Mouse (Mus musculus) heart, postnatal 0 days (tissue): Measurements from ENCODE around the gene Tssk1. TPM values are rescaled to one million over a fixed set of nuclear protein-coding genes. Genes with fewer than 3 reads are reported as not detected.

Experiments used
- ATAC-seq: fragments of 200-750 bp; cut with Nextera tagmentation; 2 replicates; pipeline ENCODE4 v1.8.0; 2017; ENCODE audit warnings: low read depth, moderate number of reproducible peaks, moderate library complexity; ENCODE audit not compliant: insufficient read depth
- DNase-seq: peaks from one replicate; pipeline ENCODE4 v3.0.0-alpha.2; 2016; ENCODE audit warnings: low spot score
- H3K27ac ChIP-seq: fragments of 300-500 bp; sonication (generic); 2 replicates; pipeline ENCODE4 v1.5.1; 2014; ENCODE audit warnings: low read depth, mild to moderate bottlenecking
- H3K27me3 ChIP-seq: fragments of 300-500 bp; sonication (generic); 2 replicates; pipeline ENCODE4 v1.6.1; 2014; ENCODE audit warnings: low read length, mixed read lengths; ENCODE audit not compliant: control insufficient read depth, insufficient read depth
- H3K36me3 ChIP-seq: fragments of 300-500 bp; sonication (generic); replicated peaks from 2 replicates; pipeline ENCODE4 v1.6.1; 2014; ENCODE audit warnings: low read length, mixed read lengths; ENCODE audit not compliant: control insufficient read depth, insufficient read depth
- H3K4me1 ChIP-seq: fragments of 300-500 bp; sonication (generic); 2 replicates; pipeline ENCODE4 v1.6.1; 2014; ENCODE audit warnings: antibody characterized with exemption; ENCODE audit not compliant: control insufficient read depth, insufficient read depth
- H3K4me2 ChIP-seq: fragments of 300-500 bp; sonication (generic); 2 replicates; pipeline ENCODE4 v1.6.1; 2014; ENCODE audit warnings: low read depth, mild to moderate bottlenecking, low read length, moderate library complexity
- H3K4me3 ChIP-seq: fragments of 300-500 bp; sonication (generic); 2 replicates; pipeline ENCODE4 v1.5.1; 2014; ENCODE audit warnings: low read depth, low read length
- H3K9ac ChIP-seq: fragments of 300-500 bp; sonication (generic); replicated peaks from 2 replicates; pipeline ENCODE4 v1.6.1; 2014; ENCODE audit warnings: low read depth, low read length, mixed read lengths
- H3K9me3 ChIP-seq: fragments of 300-500 bp; sonication (generic); replicated peaks from 2 replicates; pipeline ENCODE4 v1.6.1; 2016; ENCODE audit warnings: low read length; ENCODE audit not compliant: control insufficient read depth
- CTCF ChIP-seq: IDR thresholded peaks from 2 replicates; pipeline ENCODE4 v1.5.1; 2016; ENCODE audit warnings: antibody characterized with exemption, control low read depth, low read depth
- EP300 ChIP-seq: IDR thresholded peaks from 2 replicates; pipeline ENCODE4 v1.6.1; 2016; ENCODE audit warnings: antibody characterized with exemption, low read depth
- WGBS: fragments of 180-500 bp; shearing (Covaris S2); extraction: QIAGEN DNeasy Blood & Tissue Kit; methylation state at CpG from one replicate; pipeline ENCODE4 v1.1.7; 2014; 5-methylcytosine and 5-hydroxymethylcytosine counted together
- polyA plus RNA-seq: library from polyadenylated mRNA; unstranded; fragments of >200 nt; fragmentation: Nextera tagmentation; extraction: Ambion mirVana; gene quantifications from 2 replicates; pipeline ENCODE4 v1.2.1, GENCODE M21; 2015
- total RNA-seq: library from RNA; depleted of rRNA; stranded (reverse); fragments of >200 nt; gene quantifications from 2 replicates; pipeline ENCODE4 v1.2.3, GENCODE M21; 2014; ENCODE audit warnings: low replicate concordance

Gene Tssk1
- total and polyA plus RNA-seq, 2 experiments from 2014 or later, result 0.08 TPM; not detected in 1

DNA sequence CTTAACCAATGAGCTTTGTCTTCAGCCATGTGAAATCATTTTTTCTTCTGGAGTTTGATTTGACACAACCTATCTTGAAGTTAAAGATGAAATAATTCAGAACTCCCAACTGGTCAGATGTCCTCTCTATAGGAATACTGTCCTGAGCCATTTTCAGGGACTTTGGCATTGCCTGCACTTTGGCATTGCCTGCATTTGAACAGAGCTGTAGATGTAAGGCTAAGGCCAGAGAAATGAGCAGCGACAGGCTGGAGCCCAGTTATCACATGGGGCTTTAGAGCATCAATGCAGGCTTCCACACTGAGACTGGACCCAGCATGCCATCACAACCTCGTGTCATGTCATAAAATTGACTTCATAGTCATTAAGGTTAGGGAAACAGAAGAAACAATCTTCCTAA is 40.8 kb upstream of the Tssk1 start:
- Histone ChIP-seq H3K9me3 (no peaks in the 10 kb centered on the region), H3K4me3 (no peak overlapping the region), H3K27me3 (no peaks in the 10 kb centered on the region), H3K27ac (no peak overlapping the region), H3K4me1 (no peaks in the 10 kb centered on the region), H3K4me2 (no peak overlapping the region), H3K9ac (no peak overlapping the region), H3K36me3 (peaks cover 89% of the 10 kb centered on the region)
- ATAC-seq (no peak), DNase-seq (no peak)
- 89% methylated on average over 2 of the region's 2 CpGs for WGBS
- TF ChIP-seq EP300, result no peak
- no peak for TF ChIP-seq CTCF

- H3K36me3 ChIP-seq, result peaks cover 70% of the 10 kb centered on the region
These were observed 36.9 kb upstream of the Tssk1 start for GRCm38 (mm10) chr16:17857157-17857556.

GRCm38 (mm10) chr16:17858592-17858991 is 35.4 kb upstream of the Tssk1 start:
- Histone ChIP-seq H3K27me3 (no peaks in the 10 kb centered on the region), H3K9me3 (no peaks in the 10 kb centered on the region), H3K4me3 (no peak overlapping the region), H3K9ac (no peak overlapping the region), H3K36me3 (peaks cover 62% of the 10 kb centered on the region), H3K4me1 (no peaks in the 10 kb centered on the region), H3K27ac (no peak overlapping the region), H3K4me2 (no peak overlapping the region)
- TF ChIP-seq CTCF (peak; percentile 71), EP300 (no peak)
- DNase-seq, result no peak
- ATAC-seq, result peak; percentile 49; the same call in 1 of the 2 replicates

More at GRCm38 (mm10) chr16:17857157-17857556, 36.9 kb upstream of the Tssk1 start:
- H3K4me1 ChIP-seq, result no peaks in the 10 kb centered on the region
- H3K4me3 ChIP-seq, result no peak overlapping the region
- H3K27ac ChIP-seq, result no peak overlapping the region
- H3K27me3 ChIP-seq, result no peaks in the 10 kb centered on the region
- 89% methylated on average over 7 of the region's 7 CpGs for WGBS
- no peaks in the 10 kb centered on the region for H3K9me3 ChIP-seq
- H3K9ac ChIP-seq, result no peak overlapping the region
- ATAC-seq (no peak), DNase-seq (no peak)
- TF ChIP-seq CTCF (no peak), EP300 (no peak)
- no peak overlapping the region for H3K4me2 ChIP-seq

DNA sequence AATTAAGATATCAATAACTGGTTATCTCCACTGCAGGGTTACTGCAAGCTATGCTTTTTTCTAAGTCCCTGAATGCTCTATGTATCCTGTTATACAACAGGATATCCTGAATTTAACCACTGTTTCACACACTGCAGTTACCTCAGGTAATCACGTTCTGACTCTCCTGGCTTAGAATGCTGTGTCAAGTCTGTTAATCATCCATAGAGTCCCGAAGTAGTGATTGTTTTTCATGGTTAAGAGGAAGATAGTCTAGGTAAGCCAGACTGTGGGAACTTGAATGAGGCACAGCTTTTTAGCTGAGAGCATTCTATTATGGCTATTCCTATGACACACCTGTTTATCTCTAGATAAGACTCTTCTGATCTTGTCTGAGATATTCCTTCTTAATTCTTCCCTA is 28.7 kb upstream of the Tssk1 start:
- 86% methylated on average over 2 of the region's 2 CpGs for WGBS
- DNase-seq, result no peak

DNA sequence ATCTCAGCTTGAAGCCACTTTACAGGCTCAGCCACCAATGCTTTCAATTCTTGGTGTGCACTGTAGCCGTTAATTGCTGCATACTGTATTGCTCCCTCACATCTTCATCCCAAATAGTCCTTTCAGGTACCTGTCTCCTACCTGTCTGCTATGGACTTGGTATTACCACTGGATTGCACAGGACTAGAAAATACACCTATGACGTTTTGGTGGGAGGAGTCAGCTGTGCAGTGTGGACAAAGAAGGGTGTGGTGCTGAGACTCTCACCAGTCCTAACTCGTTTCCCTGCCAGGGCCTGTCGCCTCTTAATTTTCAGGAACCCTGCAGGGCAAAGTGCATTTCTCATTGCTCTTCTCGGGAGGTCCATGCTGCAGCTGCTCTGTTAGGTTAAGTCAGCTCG is 28.3 kb upstream of the Tssk1 start:
- H3K27ac ChIP-seq, result no peak overlapping the region
- ATAC-seq (no peak), DNase-seq (no peak)
- H3K27me3 ChIP-seq, result no peaks in the 10 kb centered on the region
- no peaks in the 10 kb centered on the region for H3K4me1 ChIP-seq
- no peak overlapping the region for H3K4me3 ChIP-seq
- TF ChIP-seq EP300 (no peak), CTCF (no peak)
- WGBS, result 73% methylated on average over 6 of the region's 6 CpGs
- H3K9me3 ChIP-seq, result no peaks in the 10 kb centered on the region
- no peak overlapping the region for H3K4me2 ChIP-seq
- H3K36me3 ChIP-seq, result peaks cover 22% of the 10 kb centered on the region
- no peak overlapping the region for H3K9ac ChIP-seq

More for the DNA sequence above, 28.7 kb upstream of the Tssk1 start:
- Histone ChIP-seq H3K4me2 (no peak overlapping the region), H3K4me3 (no peak overlapping the region), H3K9ac (no peak overlapping the region), H3K4me1 (no peaks in the 10 kb centered on the region), H3K27me3 (no peaks in the 10 kb centered on the region), H3K9me3 (no peaks in the 10 kb centered on the region), H3K27ac (no peak overlapping the region), H3K36me3 (peaks cover 19% of the 10 kb centered on the region)
- no peak for ATAC-seq
- TF ChIP-seq EP300, result no peak
- no peak for TF ChIP-seq CTCF

DNA sequence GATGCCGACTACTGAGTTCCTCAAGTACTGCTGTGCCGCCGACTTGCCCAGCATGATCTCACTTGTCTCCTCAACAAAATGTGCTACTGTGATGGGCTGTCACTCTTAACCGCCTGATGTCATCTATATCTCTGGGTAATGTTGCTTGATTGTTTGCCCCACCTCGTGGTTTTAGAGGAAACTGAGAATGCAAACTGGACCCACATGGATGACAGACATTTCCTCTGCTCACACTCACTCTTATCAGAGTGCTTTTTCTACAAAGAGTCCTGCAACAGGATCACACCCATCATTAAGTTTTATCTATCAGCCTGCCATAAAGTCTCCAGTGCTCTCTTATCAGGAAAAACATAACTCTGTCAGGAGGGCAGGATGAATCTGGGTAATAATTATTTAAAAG is 22.8 kb upstream of the Tssk1 start:
- no peaks in the 10 kb centered on the region for H3K27me3 ChIP-seq
- H3K4me2 ChIP-seq, result no peak overlapping the region
- no peak for TF ChIP-seq CTCF
- TF ChIP-seq EP300, result no peak
- no peak overlapping the region for H3K9ac ChIP-seq
- H3K9me3 ChIP-seq, result no peaks in the 10 kb centered on the region
- H3K27ac ChIP-seq, result no peak overlapping the region
- H3K4me3 ChIP-seq, result no peak overlapping the region
- ATAC-seq, result no peak
- DNase-seq, result no peak
- 34% methylated on average over 5 of the region's 5 CpGs for WGBS
- H3K4me1 ChIP-seq, result peaks cover 20% of the 10 kb centered on the region
- peaks cover 40% of the 10 kb centered on the region for H3K36me3 ChIP-seq
